Mouse (Mus musculus): ENCODE measurements at regions not wholly inside any gene's neighbourhood (a gene's known extent, or its start where the extent isn't known, plus 50 kb on each side); places are given as distances from the start of the nearest gene placed in this dataset.

DNA sequence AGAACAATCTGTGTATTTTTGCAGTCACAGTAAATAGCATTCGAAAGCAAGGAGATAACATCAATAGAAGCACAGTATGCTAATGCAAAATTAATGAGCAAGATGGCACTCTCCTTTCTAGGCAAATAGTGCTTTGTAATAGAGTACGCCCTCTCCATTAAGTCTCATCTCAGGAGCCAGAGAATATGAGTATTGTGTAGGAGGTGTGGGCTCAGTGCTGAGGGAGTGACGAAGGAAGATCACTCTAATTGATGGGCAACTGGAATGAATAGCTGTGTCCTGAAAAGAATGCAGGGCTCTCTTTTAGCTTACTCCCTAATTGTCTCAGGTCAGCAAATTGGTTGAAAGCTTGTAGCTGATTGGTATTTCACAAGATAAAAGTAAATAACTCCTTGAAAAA lies 590.1 kb upstream of the Nrp1 start:
- H3K9me3 ChIP-seq: no peaks in the 10 kb centered on the region
- WGBS: 47% methylated on average over 3 of the region's 3 CpGs
- no peak for DNase-seq (ENCODE audit: low spot score)
- H3K4me3 ChIP-seq: no peak overlapping the region
- H3K4me1 ChIP-seq: no peaks in the 10 kb centered on the region
- H3K36me3 ChIP-seq (replicated peaks): no peaks in the 10 kb centered on the region
- no peaks in the 10 kb centered on the region for H3K27me3 ChIP-seq (replicated peaks; ENCODE audit: low read depth, poor library complexity, severe bottlenecking)
- no peak overlapping the region for H3K27ac ChIP-seq (replicated peaks)

- no peak for DNase-seq (ENCODE audit: low spot score)
- no peaks in the 10 kb centered on the region for H3K9me3 ChIP-seq
- H3K36me3 ChIP-seq (replicated peaks): no peaks in the 10 kb centered on the region
Observed at GRCm38 (mm10) chr8:127769651-127770050, 588.8 kb upstream of the Nrp1 start.

DNA sequence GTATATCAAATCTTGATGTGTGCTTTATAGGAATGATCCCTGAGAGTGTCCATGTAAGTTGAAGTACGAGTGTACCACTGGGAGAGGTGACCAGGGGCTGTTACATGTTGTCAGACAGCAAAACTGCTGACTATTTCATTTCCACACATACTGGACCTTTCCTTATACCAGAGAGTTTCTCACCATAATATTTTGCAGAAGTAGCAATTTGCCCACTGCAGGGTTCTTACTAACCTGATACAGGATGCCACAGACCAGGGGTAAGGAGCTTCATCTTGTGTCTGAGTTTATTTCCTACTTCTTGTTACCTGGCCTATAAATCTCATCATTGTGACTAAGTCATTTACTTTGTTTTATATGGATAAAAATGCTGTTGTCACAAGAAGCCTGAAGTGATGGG lies 586.6 kb upstream of the Nrp1 start:
- Histone ChIP-seq H3K9me3 (no peaks in the 10 kb centered on the region), H3K36me3 (replicated peaks) (no peaks in the 10 kb centered on the region), H3K4me1 (peaks cover 13% of the 10 kb centered on the region), H3K27ac (replicated peaks) (no peak overlapping the region), H3K4me3 (no peak overlapping the region), H3K27me3 (replicated peaks; ENCODE audit: low read depth, poor library complexity, severe bottlenecking) (0 out of 2 replicates have a peak, but pooled peaks cover 3% of the 10 kb centered on the region)
- DNase-seq (ENCODE audit: low spot score): no peak
- WGBS: 84% methylated on average over 1 of the region's 1 CpGs

More at GRCm38 (mm10) chr8:127769651-127770050, 588.8 kb upstream of the Nrp1 start:
- 91% methylated on average over 1 of the region's 1 CpGs for WGBS
- Histone ChIP-seq H3K27ac (replicated peaks) (no peak overlapping the region), H3K27me3 (replicated peaks; ENCODE audit: low read depth, poor library complexity, severe bottlenecking) (no peaks in the 10 kb centered on the region), H3K4me1 (peaks cover 3% of the 10 kb centered on the region; the same call in 1 of the 2 replicates), H3K4me3 (no peak overlapping the region)

DNA sequence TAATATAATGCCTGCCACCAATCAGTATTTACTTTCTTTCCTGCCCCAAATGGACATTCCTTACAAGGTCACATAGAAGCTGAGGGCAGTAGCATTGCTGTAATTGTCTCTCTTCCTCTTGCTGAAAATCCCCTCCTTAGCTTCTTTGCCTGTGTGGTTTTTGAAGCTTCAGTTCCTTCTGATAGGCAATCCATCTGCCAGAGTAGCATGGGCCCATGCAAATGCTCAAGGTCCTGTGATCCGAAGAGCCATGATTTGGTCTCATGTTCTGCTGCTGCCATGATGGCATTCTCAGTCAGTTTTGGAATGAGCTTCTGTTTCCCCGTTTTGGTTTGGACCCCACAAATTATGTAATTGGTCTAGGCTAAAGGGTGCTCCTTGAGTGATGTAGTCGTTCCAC lies 586.0 kb upstream of the Nrp1 start:
- no peak overlapping the region for H3K27ac ChIP-seq (replicated peaks)
- H3K4me3 ChIP-seq: no peak overlapping the region
- 90% methylated on average over 3 of the region's 3 CpGs for WGBS
- no peaks in the 10 kb centered on the region for H3K36me3 ChIP-seq (replicated peaks)
- 0 out of 2 replicates have a peak, but pooled peaks cover 6% of the 10 kb centered on the region for H3K27me3 ChIP-seq (replicated peaks; ENCODE audit: low read depth, poor library complexity, severe bottlenecking)
- H3K4me1 ChIP-seq: peaks cover 13% of the 10 kb centered on the region
- H3K9me3 ChIP-seq: no peaks in the 10 kb centered on the region
- DNase-seq (ENCODE audit: low spot score): no peak

- Histone ChIP-seq H3K27me3 (replicated peaks; ENCODE audit: low read depth, poor library complexity, severe bottlenecking) (0 out of 2 replicates have a peak, but pooled peaks cover 6% of the 10 kb centered on the region), H3K4me3 (no peak overlapping the region), H3K27ac (replicated peaks) (no peak overlapping the region), H3K36me3 (replicated peaks) (no peaks in the 10 kb centered on the region), H3K9me3 (no peaks in the 10 kb centered on the region), H3K4me1 (peaks cover 13% of the 10 kb centered on the region)
- DNase-seq (ENCODE audit: low spot score): no peak
- 81% methylated on average over 2 of the region's 2 CpGs for WGBS
Observed at GRCm38 (mm10) chr8:127772917-127773316, 585.5 kb upstream of the Nrp1 start.

GRCm38 (mm10) chr8:127774642-127775041 lies 583.8 kb upstream of the Nrp1 start:
- DNase-seq (ENCODE audit: low spot score): no peak
- Histone ChIP-seq H3K27ac (replicated peaks) (no peak overlapping the region), H3K4me1 (peaks cover 19% of the 10 kb centered on the region), H3K27me3 (replicated peaks; ENCODE audit: low read depth, poor library complexity, severe bottlenecking) (0 out of 2 replicates have a peak, but pooled peaks cover 6% of the 10 kb centered on the region), H3K9me3 (no peaks in the 10 kb centered on the region), H3K36me3 (replicated peaks) (no peaks in the 10 kb centered on the region), H3K4me3 (no peak overlapping the region)
- WGBS: 86% methylated on average over 9 of the region's 9 CpGs

- DNase-seq (ENCODE audit: low spot score): no peak
Observed at GRCm38 (mm10) chr8:127775160-127775559, 583.2 kb upstream of the Nrp1 start.

DNA sequence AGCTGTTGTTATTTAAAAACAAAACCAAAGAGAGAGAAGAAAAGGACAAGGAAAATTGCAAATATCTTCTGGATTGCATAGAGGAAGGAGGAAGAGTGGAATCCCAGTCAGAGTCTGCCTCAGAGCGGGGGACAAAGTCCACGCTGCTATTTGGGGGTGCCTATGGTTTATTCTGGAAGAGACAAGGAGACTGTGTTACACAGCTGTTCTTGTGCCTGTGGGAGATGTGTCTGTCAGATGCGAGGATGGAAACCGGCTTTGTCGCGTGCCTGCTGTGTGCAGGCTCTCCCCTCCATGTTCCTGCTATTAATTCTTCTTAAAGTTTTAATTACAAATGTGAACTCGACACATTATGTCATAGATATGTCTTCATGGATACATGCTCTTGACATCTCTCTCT lies 582.7 kb upstream of the Nrp1 start:
- H3K9me3 ChIP-seq: no peaks in the 10 kb centered on the region
- no peak overlapping the region for H3K4me3 ChIP-seq
- H3K27ac ChIP-seq (replicated peaks): no peak overlapping the region
- H3K4me1 ChIP-seq: peaks cover 19% of the 10 kb centered on the region
- no peaks in the 10 kb centered on the region for H3K36me3 ChIP-seq (replicated peaks)
- 0 out of 2 replicates have a peak, but pooled peaks cover 6% of the 10 kb centered on the region for H3K27me3 ChIP-seq (replicated peaks; ENCODE audit: low read depth, poor library complexity, severe bottlenecking)
- WGBS: 35% methylated on average over 7 of the region's 7 CpGs
- no peak for DNase-seq (ENCODE audit: low spot score)

More at GRCm38 (mm10) chr8:127775160-127775559, 583.2 kb upstream of the Nrp1 start:
- Histone ChIP-seq H3K4me1 (peaks cover 19% of the 10 kb centered on the region), H3K27ac (replicated peaks) (no peak overlapping the region), H3K36me3 (replicated peaks) (no peaks in the 10 kb centered on the region), H3K27me3 (replicated peaks; ENCODE audit: low read depth, poor library complexity, severe bottlenecking) (0 out of 2 replicates have a peak, but pooled peaks cover 6% of the 10 kb centered on the region), H3K9me3 (no peaks in the 10 kb centered on the region), H3K4me3 (no peak overlapping the region)
- WGBS: 16% methylated on average over 1 of the region's 1 CpGs

GRCm38 (mm10) chr8:127778352-127779020 lies 579.9 kb upstream of the Nrp1 start:
- DNase-seq (ENCODE audit: low spot score): no peak
- WGBS: 77% methylated on average over 4 of the region's 4 CpGs
- Histone ChIP-seq H3K4me3 (no peak overlapping the region), H3K4me1 (peaks cover 19% of the 10 kb centered on the region), H3K36me3 (replicated peaks) (no peaks in the 10 kb centered on the region), H3K9me3 (no peaks in the 10 kb centered on the region), H3K27me3 (replicated peaks; ENCODE audit: low read depth, poor library complexity, severe bottlenecking) (peaks cover 6% of the 10 kb centered on the region; the same call in 1 of the 2 replicates), H3K27ac (replicated peaks) (no peak overlapping the region)

DNA sequence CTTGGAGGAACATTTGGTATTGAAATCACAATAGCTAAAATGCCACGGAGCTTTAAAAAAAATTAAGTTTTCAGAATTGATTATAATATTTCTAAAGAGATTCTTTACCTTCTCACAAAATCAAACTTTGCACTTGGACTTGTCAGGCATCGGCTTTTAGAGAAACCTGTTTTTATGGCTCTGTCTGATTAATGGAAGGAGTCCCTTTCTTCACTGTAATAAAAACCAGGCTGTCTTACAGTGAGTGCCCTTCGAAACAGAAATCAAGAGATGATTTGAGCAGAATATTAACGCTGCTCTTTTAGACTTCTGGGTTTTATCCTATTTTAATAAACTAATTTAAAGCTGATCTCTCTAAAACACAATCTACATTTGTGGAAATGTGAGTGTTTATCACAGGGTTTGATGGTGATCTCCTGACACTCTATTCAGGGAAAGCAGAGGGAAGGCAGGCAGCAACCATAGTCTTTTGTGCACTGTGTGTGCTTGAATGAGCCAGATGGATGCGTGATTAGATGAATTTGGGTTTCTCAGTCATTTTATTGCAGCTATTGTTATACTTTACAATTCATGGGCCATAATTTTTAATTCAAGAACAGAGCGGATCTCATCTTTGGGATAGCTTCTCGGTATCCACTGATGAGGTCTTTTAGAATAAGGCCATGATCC lies 579.2 kb upstream of the Nrp1 start:
- 75% methylated on average over 7 of the region's 7 CpGs for WGBS
- DNase-seq (ENCODE audit: low spot score): no peak
- Histone ChIP-seq H3K4me3 (no peak overlapping the region), H3K27me3 (replicated peaks; ENCODE audit: low read depth, poor library complexity, severe bottlenecking) (peaks cover 6% of the 10 kb centered on the region; the same call in 1 of the 2 replicates), H3K4me1 (peaks cover 19% of the 10 kb centered on the region), H3K27ac (replicated peaks) (no peak overlapping the region), H3K9me3 (no peaks in the 10 kb centered on the region), H3K36me3 (replicated peaks) (no peaks in the 10 kb centered on the region)

- H3K4me3 ChIP-seq: no peak overlapping the region
- H3K36me3 ChIP-seq (replicated peaks): no peaks in the 10 kb centered on the region
- peaks cover 10% of the 10 kb centered on the region for H3K4me1 ChIP-seq
- H3K27me3 ChIP-seq (replicated peaks; ENCODE audit: low read depth, poor library complexity, severe bottlenecking): peaks cover 6% of the 10 kb centered on the region; the same call in 1 of the 2 replicates
- H3K9me3 ChIP-seq: no peaks in the 10 kb centered on the region
- no peak for DNase-seq (ENCODE audit: low spot score)
- 81% methylated on average over 3 of the region's 3 CpGs for WGBS
- H3K27ac ChIP-seq (replicated peaks): no peak overlapping the region
Observed at GRCm38 (mm10) chr8:127780596-127780995, 577.8 kb upstream of the Nrp1 start.

DNA sequence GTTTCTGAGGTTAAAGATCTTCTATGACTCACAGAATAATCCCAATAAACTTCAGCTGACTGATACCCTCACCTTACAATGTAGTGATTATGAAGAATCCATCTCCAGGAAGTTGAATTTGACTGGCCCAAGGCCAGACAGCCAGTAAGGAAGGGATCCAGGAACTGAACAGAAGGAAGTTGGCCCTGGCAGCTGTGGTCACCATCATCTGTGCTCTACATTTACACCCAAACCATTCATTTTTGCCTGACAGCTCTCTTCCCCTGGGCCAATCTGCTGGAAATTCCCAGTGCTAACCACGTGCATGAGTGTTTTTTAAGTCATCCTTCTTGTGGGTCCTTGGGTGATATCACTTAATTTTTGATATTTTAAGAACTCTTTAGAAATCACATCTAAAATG lies 577.4 kb upstream of the Nrp1 start:
- WGBS: 77% methylated on average over 1 of the region's 1 CpGs
- Histone ChIP-seq H3K4me1 (peaks cover 6% of the 10 kb centered on the region; the same call in 1 of the 2 replicates), H3K27me3 (replicated peaks; ENCODE audit: low read depth, poor library complexity, severe bottlenecking) (peaks cover 6% of the 10 kb centered on the region; the same call in 1 of the 2 replicates), H3K36me3 (replicated peaks) (no peaks in the 10 kb centered on the region), H3K4me3 (no peak overlapping the region), H3K9me3 (no peaks in the 10 kb centered on the region), H3K27ac (replicated peaks) (no peak overlapping the region)
- DNase-seq (ENCODE audit: low spot score): no peak

DNA sequence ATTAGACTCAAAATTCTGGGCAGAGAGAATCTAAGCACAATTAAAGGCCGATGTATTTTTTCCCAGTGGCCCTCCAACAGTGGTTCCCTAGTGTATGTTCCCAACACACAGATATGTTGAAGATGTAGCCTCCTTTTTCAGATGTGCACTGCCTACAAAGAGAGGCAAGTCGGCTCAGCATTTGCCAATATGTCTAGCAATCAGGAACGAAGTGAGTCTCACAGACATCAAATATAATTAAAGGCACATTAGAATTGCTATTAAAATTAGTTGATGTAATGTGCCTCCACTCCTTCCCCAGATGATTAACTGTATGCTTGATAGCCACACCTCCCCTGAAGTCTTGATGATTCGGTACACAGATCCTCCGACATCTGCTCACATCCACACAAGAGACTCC lies 565.8 kb upstream of the Nrp1 start:
- 93% methylated on average over 5 of the region's 5 CpGs for WGBS
- H3K27ac ChIP-seq (replicated peaks): no peak overlapping the region
- no peaks in the 10 kb centered on the region for H3K27me3 ChIP-seq (replicated peaks; ENCODE audit: low read depth, poor library complexity, severe bottlenecking)
- H3K4me1 ChIP-seq: peaks cover 11% of the 10 kb centered on the region
- no peaks in the 10 kb centered on the region for H3K36me3 ChIP-seq (replicated peaks)
- H3K9me3 ChIP-seq: no peaks in the 10 kb centered on the region
- H3K4me3 ChIP-seq: no peak overlapping the region
- no peak for DNase-seq (ENCODE audit: low spot score)
